In the genomic region with DNA sequence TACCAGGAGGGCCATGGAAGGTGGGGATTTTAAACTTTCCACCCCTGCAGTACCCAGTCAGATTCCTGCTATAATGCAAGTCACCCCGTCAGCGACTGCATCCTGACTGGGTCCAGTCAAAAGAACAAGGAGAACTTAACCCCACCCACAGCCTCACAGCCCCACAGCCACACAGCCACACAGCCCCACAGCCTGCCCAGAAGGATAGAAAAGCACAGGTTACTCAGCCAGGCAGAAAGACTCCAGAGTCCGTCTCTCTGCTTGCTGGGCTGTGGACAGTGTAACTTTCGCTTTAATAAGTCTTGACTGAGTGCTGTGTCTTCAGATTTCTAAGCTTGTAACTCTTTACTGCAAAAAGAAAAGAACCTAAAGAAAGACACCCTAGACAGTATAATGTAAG, we compare ENCODE assay signal across 11 mouse cellular contexts.
"Had no signal": no experiment of that assay in that cellular context is flagged by ENCODE, and none has a peak within 500 bp of the region (broad histone marks: within the 10 kb centered on the region; RNA-seq: fewer than 3 reads in every experiment).

No protein-coding gene starts in this region.

- H3K27me3 ChIP-seq: limb, embryonic 12.5 days; neural tube, embryonic 12.5 days had no signal

- H3K4me1 ChIP-seq: limb, embryonic 12.5 days; neural tube, embryonic 12.5 days had no signal

- H3K36me3 ChIP-seq: limb, embryonic 12.5 days; neural tube, embryonic 12.5 days had no signal

- H3K4me3 ChIP-seq: layer of hippocampus, adult 2 months; limb, embryonic 12.5 days; neural tube, embryonic 12.5 days had no signal

- H3K9ac ChIP-seq: limb, embryonic 12.5 days; liver, embryonic 14.5 days; neural tube, embryonic 12.5 days had no signal

- H3K4me2 ChIP-seq: limb, embryonic 12.5 days; neural tube, embryonic 12.5 days had no signal

- H3K27ac ChIP-seq: layer of hippocampus, adult 2 months; limb, embryonic 12.5 days; liver, embryonic 14.5 days; neural tube, embryonic 12.5 days had no signal

- ATAC-seq: inflammation-experienced regulatory T-cells, adult 6 months; intestine, postnatal 0 days had no signal

- H3K9me3 ChIP-seq: limb, embryonic 12.5 days; neural tube, embryonic 12.5 days had no signal

- DNase-seq: liver; midbrain, embryonic 14.5 days; spleen, adult 18-20 months; thymus, adult 18-20 months; thymus, postnatal 14 days had no signal
